Mouse (Mus musculus) ES-Bruce4 (cell line): Measurements from ENCODE around the gene Sept9. TPM values are rescaled to one million over a fixed set of nuclear protein-coding genes. Genes with fewer than 3 reads are reported as not detected.

Experiments
- H3K27ac ChIP-seq: 2 replicates; pipeline ENCODE4 v1.5.1; 2012; ENCODE audit warnings: low read length, inconsistent platforms; ENCODE audit not compliant: insufficient read depth
- H3K27me3 ChIP-seq: 2 replicates; pipeline ENCODE4 v1.6.1; 2012; ENCODE audit warnings: mild to moderate bottlenecking, low read length, inconsistent platforms; ENCODE audit not compliant: control insufficient read depth, poor library complexity, insufficient read depth, severe bottlenecking
- H3K36me3 ChIP-seq: 2 replicates; pipeline ENCODE4 v1.6.1; 2012; ENCODE audit warnings: inconsistent platforms, mild to moderate bottlenecking, low read length, moderate library complexity; ENCODE audit not compliant: control insufficient read depth, poor library complexity, insufficient read depth, severe bottlenecking
- H3K4me1 ChIP-seq: one replicate; pipeline ENCODE4 v1.8.1; 2011; ENCODE audit warnings: low read length; ENCODE audit not compliant: control insufficient read depth, insufficient read depth
- H3K4me3 ChIP-seq: 2 replicates; pipeline ENCODE4 v1.5.1; 2011; ENCODE audit warnings: low read depth, mild to moderate bottlenecking, low read length
- H3K9ac ChIP-seq: 2 replicates; pipeline ENCODE4 v1.6.1; 2012; ENCODE audit warnings: low read depth, mild to moderate bottlenecking, inconsistent platforms; ENCODE audit not compliant: poor library complexity, severe bottlenecking
- H3K9me3 ChIP-seq: replicated peaks from 2 replicates; pipeline ENCODE4 v1.6.1; 2012; ENCODE audit warnings: mild to moderate bottlenecking, low read length, inconsistent platforms; ENCODE audit not compliant: control insufficient read depth, poor library complexity, insufficient read depth, severe bottlenecking
- CTCF ChIP-seq: IDR thresholded peaks from one replicate; pipeline ENCODE4 v1.8.1; 2011; ENCODE audit warnings: low read depth, low read length
- EP300 ChIP-seq: IDR thresholded peaks from 2 replicates; pipeline ENCODE4 v1.6.1; 2011; ENCODE audit warnings: low read depth, low read length; ENCODE audit not compliant: insufficient read depth
- POLR2A ChIP-seq: IDR thresholded peaks from one replicate; pipeline ENCODE4 v1.8.1; 2011; ENCODE audit warnings: low read length; ENCODE audit not compliant: insufficient read depth
- polyA plus RNA-seq: library from polyadenylated mRNA; stranded (reverse); fragments of >200 nt; gene quantifications from 2 replicates; pipeline ENCODE4 v1.2.4, GENCODE M21; 2011; ENCODE audit warnings: low read depth; ENCODE audit not compliant: missing spikeins, insufficient read depth, insufficient read length

Sept9 gene
- polyA plus RNA-seq, 1 experiment, result 123 TPM

GRCm38 (mm10) chr11:117350462-117351222, 151.2 kb downstream of the Sept9 start:
- peaks cover 6% of the 10 kb centered on the region for H3K4me1 ChIP-seq
- no peak overlapping the region for H3K27ac ChIP-seq
- H3K36me3 ChIP-seq, result 0 out of 2 replicates have a peak, but pooled peaks cover 9% of the 10 kb centered on the region
- no peaks in the 10 kb centered on the region for H3K9me3 ChIP-seq
- H3K9ac ChIP-seq, result no peak overlapping the region
- H3K27me3 ChIP-seq, result no peaks in the 10 kb centered on the region
- TF ChIP-seq EP300 (no peak), POLR2A (no peak), CTCF (no peak)
- H3K4me3 ChIP-seq, result no peak overlapping the region

- Histone ChIP-seq H3K4me1 (no peaks in the 10 kb centered on the region), H3K27ac (no peak overlapping the region), H3K9ac (no peak overlapping the region), H3K9me3 (no peaks in the 10 kb centered on the region), H3K27me3 (no peaks in the 10 kb centered on the region), H3K36me3 (peaks cover 15% of the 10 kb centered on the region; the same call in 1 of the 2 replicates), H3K4me3 (no peak overlapping the region)
- TF ChIP-seq EP300, result no peak
- TF ChIP-seq POLR2A, result no peak
- no peak for TF ChIP-seq CTCF
Observed at GRCm38 (mm10) chr11:117353126-117353525, 153.7 kb downstream of the Sept9 start.

- TF ChIP-seq EP300 (no peak), CTCF (no peak), POLR2A (no peak)
- H3K36me3 ChIP-seq, result peaks cover 15% of the 10 kb centered on the region; the same call in 1 of the 2 replicates
Observed at GRCm38 (mm10) chr11:117354107-117354506, 154.6 kb downstream of the Sept9 start.

GRCm38 (mm10) chr11:117356937-117357336, 157.5 kb downstream of the Sept9 start:
- Histone ChIP-seq H3K9ac (no peak overlapping the region), H3K4me1 (no peaks in the 10 kb centered on the region), H3K9me3 (no peaks in the 10 kb centered on the region), H3K36me3 (peaks cover 14% of the 10 kb centered on the region; the same call in 1 of the 2 replicates), H3K27me3 (no peaks in the 10 kb centered on the region), H3K27ac (no peak overlapping the region), H3K4me3 (no peak overlapping the region)
- TF ChIP-seq CTCF (no peak), POLR2A (no peak), EP300 (no peak)

More at GRCm38 (mm10) chr11:117354107-117354506, 154.6 kb downstream of the Sept9 start:
- H3K9ac ChIP-seq, result no peak overlapping the region
- no peaks in the 10 kb centered on the region for H3K27me3 ChIP-seq
- H3K4me3 ChIP-seq, result no peak overlapping the region
- H3K27ac ChIP-seq, result no peak overlapping the region
- H3K4me1 ChIP-seq, result no peaks in the 10 kb centered on the region
- H3K9me3 ChIP-seq, result no peaks in the 10 kb centered on the region

GRCm38 (mm10) chr11:117357916-117358639, 158.6 kb downstream of the Sept9 start:
- Histone ChIP-seq H3K9ac (no peak overlapping the region), H3K4me1 (no peaks in the 10 kb centered on the region), H3K4me3 (no peak overlapping the region), H3K27ac (no peak overlapping the region), H3K36me3 (peaks cover 6% of the 10 kb centered on the region; the same call in 1 of the 2 replicates), H3K9me3 (no peaks in the 10 kb centered on the region), H3K27me3 (no peaks in the 10 kb centered on the region)
- TF ChIP-seq POLR2A (no peak), CTCF (peak; percentile 98)
